Mouse (Mus musculus): ENCODE results near the gene Aoc3. TPM values are rescaled to one million over a fixed set of nuclear protein-coding genes. Genes with fewer than 3 reads are reported as not detected.
A peak's percentile ranks its signal among the peaks of the same experiment; 100 is the strongest.
"Not testable (repeated sequence)": the region's sequence is repeated elsewhere in the genome, so short reads cannot be mapped to it uniquely, and the experiment has no call there.

The Aoc3 gene
- polyA plus RNA-seq, 2 experiments: 1.0 to 3.1 TPM

GRCm38 (mm10) chr11:101315665-101316500 lies 14.5 kb upstream of the Aoc3 start, which contains the start of gene Psme3:
Gene Psme3, plus strand, starts transcription at chr11:101316213.
- Histone ChIP-seq H3K27ac (replicated peaks; ENCODE audit: low read depth, low read length) (peak within 1 kb of the TSS; percentile 70), H3K4me1 (ENCODE audit: control insufficient read depth, insufficient read depth, low read length) (peaks cover 7% of the 10 kb centered on the region), H3K27me3 (ENCODE audit: control insufficient read depth, insufficient read depth, low read length) (no peaks in the 10 kb centered on the region), H3K4me3 (replicated peaks; ENCODE audit: low read length) (peak within 1 kb of the TSS; percentile 97), H3K9ac (ENCODE audit: low read depth, low read length, severe bottlenecking) (peak within 1 kb of the TSS; percentile 88), H3K36me3 (ENCODE audit: control insufficient read depth, insufficient read depth, low read length) (peaks cover 31% of the 10 kb centered on the region), H3K4me2 (replicated peaks; ENCODE audit: low read depth, low read length, severe bottlenecking) (peak within 1 kb of the TSS; percentile 94), H3K9me3 (ENCODE audit: control insufficient read depth, low read length) (no peaks in the 10 kb centered on the region)
- TF ChIP-seq POLR2A (IDR thresholded peaks at IDR 0.05; ENCODE audit: borderline replicate concordance, extremely low read depth, insufficient read depth, insufficient read length): 0 out of 2 replicates have a peak, but pooled peaks have one; percentile 62
- DNase-seq (ENCODE audit: low spot score): peak; percentile 93
- under 1% methylated on average over 62 of the region's 62 CpGs for WGBS
- peak; percentile 92 for ATAC-seq (ENCODE audit: low FRiP score, low read depth)

- peak overlapping the region; percentile 94 for H3K4me2 ChIP-seq (replicated peaks; ENCODE audit: low read depth, low read length, severe bottlenecking)
- H3K4me1 ChIP-seq (ENCODE audit: control insufficient read depth, insufficient read depth, low read length): peaks cover 7% of the 10 kb centered on the region
- peak overlapping the region; percentile 70 for H3K27ac ChIP-seq (replicated peaks; ENCODE audit: low read depth, low read length)
- no peak for TF ChIP-seq POLR2A (IDR thresholded peaks at IDR 0.05; ENCODE audit: borderline replicate concordance, extremely low read depth, insufficient read depth, insufficient read length)
- peak overlapping the region; percentile 97 for H3K4me3 ChIP-seq (replicated peaks; ENCODE audit: low read length)
- H3K9me3 ChIP-seq (ENCODE audit: control insufficient read depth, low read length): no peaks in the 10 kb centered on the region
- DNase-seq (ENCODE audit: low spot score): peak; percentile 21
- H3K9ac ChIP-seq (ENCODE audit: low read depth, low read length, severe bottlenecking): peak overlapping the region; percentile 88
- WGBS: 0% methylated on average over 17 of the region's 17 CpGs
- H3K36me3 ChIP-seq (ENCODE audit: control insufficient read depth, insufficient read depth, low read length): peaks cover 37% of the 10 kb centered on the region
- ATAC-seq (ENCODE audit: low FRiP score, low read depth): peak; percentile 39; the same call in 1 of the 2 replicates
- H3K27me3 ChIP-seq (ENCODE audit: control insufficient read depth, insufficient read depth, low read length): no peaks in the 10 kb centered on the region
These were observed 13.9 kb upstream of the Aoc3 start for GRCm38 (mm10) chr11:101316501-101316917.

DNA sequence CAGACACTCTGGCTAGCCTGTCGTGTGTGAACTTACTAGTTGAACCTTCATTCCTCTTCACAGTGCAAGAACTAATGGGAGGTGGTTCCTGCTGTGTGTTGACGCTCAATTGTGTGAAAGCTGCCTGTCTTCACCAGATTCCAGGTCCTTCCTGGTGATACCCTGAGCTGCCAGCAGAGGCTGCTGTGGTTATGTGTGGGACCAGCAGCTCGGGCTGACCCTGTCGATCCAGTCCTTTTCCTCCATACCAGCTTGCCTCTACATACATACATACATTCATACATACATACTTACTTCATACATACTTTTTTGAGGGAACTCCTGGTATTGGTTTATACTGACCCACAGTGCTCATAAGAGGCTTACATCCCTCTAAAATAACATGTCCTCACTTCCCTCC lies 6.8 kb upstream of the Aoc3 start:
- Histone ChIP-seq H3K4me3 (replicated peaks; ENCODE audit: low read length) (no peak overlapping the region), H3K4me1 (ENCODE audit: control insufficient read depth, insufficient read depth, low read length) (no peaks in the 10 kb centered on the region), H3K9ac (ENCODE audit: low read depth, low read length, severe bottlenecking) (no peak overlapping the region), H3K4me2 (replicated peaks; ENCODE audit: low read depth, low read length, severe bottlenecking) (no peak overlapping the region), H3K27me3 (ENCODE audit: control insufficient read depth, insufficient read depth, low read length) (no peaks in the 10 kb centered on the region), H3K9me3 (ENCODE audit: control insufficient read depth, low read length) (no peaks in the 10 kb centered on the region), H3K36me3 (ENCODE audit: control insufficient read depth, insufficient read depth, low read length) (peaks cover 71% of the 10 kb centered on the region), H3K27ac (replicated peaks; ENCODE audit: low read depth, low read length) (no peak overlapping the region)
- TF ChIP-seq POLR2A (IDR thresholded peaks at IDR 0.05; ENCODE audit: borderline replicate concordance, extremely low read depth, insufficient read depth, insufficient read length): no peak
- 21% methylated on average over 4 of the region's 4 CpGs for WGBS
- ATAC-seq (ENCODE audit: low FRiP score, low read depth): no peak
- peak; percentile 75 for DNase-seq (ENCODE audit: low spot score)

GRCm38 (mm10) chr11:101324763-101325162 lies 5.6 kb upstream of the Aoc3 start, which contains the start of gene Aoc2:
Gene Aoc2, plus strand, starts transcription at chr11:101325063.
- no peaks in the 10 kb centered on the region for H3K4me1 ChIP-seq (ENCODE audit: control insufficient read depth, insufficient read depth, low read length)
- ATAC-seq (ENCODE audit: low FRiP score, low read depth): no peak
- peaks cover 59% of the 10 kb centered on the region for H3K36me3 ChIP-seq (ENCODE audit: control insufficient read depth, insufficient read depth, low read length)
- no peak within 1 kb of the TSS for H3K27ac ChIP-seq (replicated peaks; ENCODE audit: low read depth, low read length)
- no peaks in the 10 kb centered on the region for H3K9me3 ChIP-seq (ENCODE audit: control insufficient read depth, low read length)
- H3K4me2 ChIP-seq (replicated peaks; ENCODE audit: low read depth, low read length, severe bottlenecking): no peak within 1 kb of the TSS
- no peak for TF ChIP-seq POLR2A (IDR thresholded peaks at IDR 0.05; ENCODE audit: borderline replicate concordance, extremely low read depth, insufficient read depth, insufficient read length)
- WGBS: 97% methylated on average over 5 of the region's 5 CpGs
- no peak within 1 kb of the TSS for H3K4me3 ChIP-seq (replicated peaks; ENCODE audit: low read length)
- H3K9ac ChIP-seq (ENCODE audit: low read depth, low read length, severe bottlenecking): no peak within 1 kb of the TSS
- DNase-seq (ENCODE audit: low spot score): no peak
- no peaks in the 10 kb centered on the region for H3K27me3 ChIP-seq (ENCODE audit: control insufficient read depth, insufficient read depth, low read length)

DNA sequence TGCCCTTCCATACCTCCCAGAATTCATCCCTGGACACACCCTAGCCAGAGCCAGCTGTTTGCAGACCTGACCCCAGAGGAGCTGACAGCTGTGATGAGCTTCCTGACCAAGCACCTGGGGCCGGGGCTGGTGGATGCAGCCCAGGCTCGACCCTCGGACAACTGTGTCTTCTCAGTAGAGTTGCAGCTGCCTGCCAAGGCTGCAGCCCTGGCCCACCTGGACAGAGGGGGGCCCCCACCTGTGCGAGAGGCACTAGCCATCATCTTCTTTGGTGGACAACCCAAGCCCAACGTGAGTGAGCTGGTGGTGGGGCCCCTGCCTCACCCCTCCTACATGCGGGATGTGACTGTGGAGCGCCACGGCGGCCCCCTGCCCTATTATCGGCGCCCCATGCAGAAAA lies 5.2 kb upstream of the Aoc3 start:
- not testable (repeated sequence) for ATAC-seq (ENCODE audit: low FRiP score, low read depth); DNase-seq (ENCODE audit: low spot score); H3K4me2 ChIP-seq (replicated peaks; ENCODE audit: low read depth, low read length, severe bottlenecking); H3K9me3 ChIP-seq (ENCODE audit: control insufficient read depth, low read length); H3K4me1 ChIP-seq (ENCODE audit: control insufficient read depth, insufficient read depth, low read length); H3K27me3 ChIP-seq (ENCODE audit: control insufficient read depth, insufficient read depth, low read length); H3K4me3 ChIP-seq (replicated peaks; ENCODE audit: low read length); H3K9ac ChIP-seq (ENCODE audit: low read depth, low read length, severe bottlenecking); H3K27ac ChIP-seq (replicated peaks; ENCODE audit: low read depth, low read length)
- H3K36me3 ChIP-seq (ENCODE audit: control insufficient read depth, insufficient read depth, low read length): peaks cover 55% of the 10 kb centered on the region
- 90% methylated on average over 8 of the region's 11 CpGs for WGBS
